Mouse (Mus musculus): ENCODE results near the gene Stx12. TPM values are rescaled to one million over a fixed set of nuclear protein-coding genes. Genes with fewer than 3 reads are reported as not detected.
A peak's percentile ranks its signal among the peaks of the same experiment; 100 is the strongest.
"Not testable (repeated sequence)": the region's sequence is repeated elsewhere in the genome, so short reads cannot be mapped to it uniquely, and the experiment has no call there.

The Stx12 gene
- polyA plus RNA-seq (2015; fragmentation: Nextera tagmentation; extraction: Ambion mirVana), result 52.9 and 53.7 TPM in 2 replicates

- peaks cover 12% of the 10 kb centered on the region; the same call in 1 of the 2 replicates for H3K36me3 ChIP-seq (ENCODE audit: control insufficient read depth, insufficient read depth)
- no peaks in the 10 kb centered on the region for H3K27me3 ChIP-seq (replicated peaks; ENCODE audit: control insufficient read depth, insufficient read depth, low read length)
- peak within 1 kb of the TSS; percentile 94 for H3K27ac ChIP-seq (ENCODE audit: low read depth, low read length)
- peak; percentile 3; the same call in 1 of the 2 replicates for TF ChIP-seq CTCF (IDR thresholded peaks at IDR 0.05; ENCODE audit: low read depth)
- peak within 1 kb of the TSS; percentile 87 for H3K4me2 ChIP-seq (replicated peaks; ENCODE audit: low read depth)
- peak within 1 kb of the TSS; percentile 97 for H3K9ac ChIP-seq (ENCODE audit: low read depth, low read length)
- under 1% methylated on average over 72 of the region's 72 CpGs for WGBS
- ATAC-seq, result peak; percentile 90
- H3K4me3 ChIP-seq (ENCODE audit: low read depth, low read length), result peak within 1 kb of the TSS; percentile 89
- H3K9me3 ChIP-seq (ENCODE audit: control insufficient read depth), result no peaks in the 10 kb centered on the region
- peaks cover 5% of the 10 kb centered on the region for H3K4me1 ChIP-seq (replicated peaks; ENCODE audit: control insufficient read depth, insufficient read depth, low read length)
Measured at GRCm38 (mm10) chr4:132884064-132884843, at the start of gene Stx12. TSS of gene Stx12 (minus strand) at chr4:132884509.

GRCm38 (mm10) chr4:132932752-132933404, 48.6 kb upstream of the Stx12 start:
- Histone ChIP-seq H3K4me3 (ENCODE audit: low read depth, low read length) (no peak overlapping the region), H3K4me1 (replicated peaks; ENCODE audit: control insufficient read depth, insufficient read depth, low read length) (no peaks in the 10 kb centered on the region), H3K27me3 (replicated peaks; ENCODE audit: control insufficient read depth, insufficient read depth, low read length) (no peaks in the 10 kb centered on the region), H3K27ac (ENCODE audit: low read depth, low read length) (no peak overlapping the region), H3K36me3 (ENCODE audit: control insufficient read depth, insufficient read depth) (no peaks in the 10 kb centered on the region), H3K9ac (ENCODE audit: low read depth, low read length) (no peak overlapping the region), H3K9me3 (ENCODE audit: control insufficient read depth) (no peaks in the 10 kb centered on the region), H3K4me2 (replicated peaks; ENCODE audit: low read depth) (no peak overlapping the region)
- 84% methylated on average over 4 of the region's 4 CpGs for whole genome bisulfite sequencing
- no peak for ATAC-seq
- no peak for TF ChIP-seq CTCF (IDR thresholded peaks at IDR 0.05; ENCODE audit: low read depth)

- no peaks in the 10 kb centered on the region for H3K9me3 ChIP-seq (ENCODE audit: control insufficient read depth)
- no peak for ATAC-seq
- no peak overlapping the region for H3K9ac ChIP-seq (ENCODE audit: low read depth, low read length)
- H3K4me2 ChIP-seq (replicated peaks; ENCODE audit: low read depth), result no peak overlapping the region
- WGBS, result 10% methylated on average over 8 of the region's 8 CpGs
- TF ChIP-seq CTCF (IDR thresholded peaks at IDR 0.05; ENCODE audit: low read depth), result peak; percentile 83
- no peaks in the 10 kb centered on the region for H3K36me3 ChIP-seq (ENCODE audit: control insufficient read depth, insufficient read depth)
- no peak overlapping the region for H3K4me3 ChIP-seq (ENCODE audit: low read depth, low read length)
- H3K27me3 ChIP-seq (replicated peaks; ENCODE audit: control insufficient read depth, insufficient read depth, low read length), result no peaks in the 10 kb centered on the region
- no peak overlapping the region for H3K27ac ChIP-seq (ENCODE audit: low read depth, low read length)
- H3K4me1 ChIP-seq (replicated peaks; ENCODE audit: control insufficient read depth, insufficient read depth, low read length), result no peaks in the 10 kb centered on the region
Measured at GRCm38 (mm10) chr4:132930784-132931183, 46.5 kb upstream of the Stx12 start.

- not testable (repeated sequence) for H3K9ac ChIP-seq (ENCODE audit: low read depth, low read length); H3K4me1 ChIP-seq (replicated peaks; ENCODE audit: control insufficient read depth, insufficient read depth, low read length); H3K4me2 ChIP-seq (replicated peaks; ENCODE audit: low read depth); H3K4me3 ChIP-seq (ENCODE audit: low read depth, low read length); ATAC-seq; H3K27me3 ChIP-seq (replicated peaks; ENCODE audit: control insufficient read depth, insufficient read depth, low read length); H3K36me3 ChIP-seq (ENCODE audit: control insufficient read depth, insufficient read depth); H3K27ac ChIP-seq (ENCODE audit: low read depth, low read length); H3K9me3 ChIP-seq (ENCODE audit: control insufficient read depth)
- 38% methylated on average over 2 of the region's 2 CpGs for WGBS
Measured at GRCm38 (mm10) chr4:132926520-132926919, 42.2 kb upstream of the Stx12 start.

GRCm38 (mm10) chr4:132922558-132923008, 38.3 kb upstream of the Stx12 start, which contains the start of gene Fam76a:
TSS of gene Fam76a (minus strand) at chr4:132922558.
- under 1% methylated on average over 52 of the region's 53 CpGs for WGBS
- Histone ChIP-seq H3K4me1 (replicated peaks; ENCODE audit: control insufficient read depth, insufficient read depth, low read length) (peaks cover 4% of the 10 kb centered on the region; the same call in 1 of the 2 replicates), H3K4me3 (ENCODE audit: low read depth, low read length) (peak within 1 kb of the TSS; percentile 99), H3K9me3 (ENCODE audit: control insufficient read depth) (no peaks in the 10 kb centered on the region), H3K27ac (ENCODE audit: low read depth, low read length) (peak within 1 kb of the TSS; percentile 96), H3K9ac (ENCODE audit: low read depth, low read length) (peak within 1 kb of the TSS; percentile 93), H3K36me3 (ENCODE audit: control insufficient read depth, insufficient read depth) (peaks cover 16% of the 10 kb centered on the region; the same call in 1 of the 2 replicates), H3K4me2 (replicated peaks; ENCODE audit: low read depth) (peak within 1 kb of the TSS; percentile 70), H3K27me3 (replicated peaks; ENCODE audit: control insufficient read depth, insufficient read depth, low read length) (no peaks in the 10 kb centered on the region)
- ATAC-seq, result peak; percentile 97
- TF ChIP-seq CTCF (IDR thresholded peaks at IDR 0.05; ENCODE audit: low read depth), result peak; percentile 30

GRCm38 (mm10) chr4:132922061-132922530, 37.8 kb upstream of the Stx12 start:
- peaks cover 21% of the 10 kb centered on the region; the same call in 1 of the 2 replicates for H3K36me3 ChIP-seq (ENCODE audit: control insufficient read depth, insufficient read depth)
- H3K4me3 ChIP-seq (ENCODE audit: low read depth, low read length), result peak overlapping the region; percentile 99
- H3K4me2 ChIP-seq (replicated peaks; ENCODE audit: low read depth), result peak overlapping the region; percentile 70
- TF ChIP-seq CTCF (IDR thresholded peaks at IDR 0.05; ENCODE audit: low read depth), result no peak
- WGBS, result under 1% methylated on average over 49 of the region's 50 CpGs
- peak overlapping the region; percentile 96 for H3K27ac ChIP-seq (ENCODE audit: low read depth, low read length)
- peak; percentile 45 for ATAC-seq
- H3K4me1 ChIP-seq (replicated peaks; ENCODE audit: control insufficient read depth, insufficient read depth, low read length), result peaks cover 4% of the 10 kb centered on the region; the same call in 1 of the 2 replicates
- H3K9ac ChIP-seq (ENCODE audit: low read depth, low read length), result peak overlapping the region; percentile 93
- H3K27me3 ChIP-seq (replicated peaks; ENCODE audit: control insufficient read depth, insufficient read depth, low read length), result no peaks in the 10 kb centered on the region
- H3K9me3 ChIP-seq (ENCODE audit: control insufficient read depth), result no peaks in the 10 kb centered on the region
